Mouse (Mus musculus) C2C12 (cell line): ENCODE measurements around the gene Pinlyp.

Experiments used
- CTCF ChIP-seq: IDR thresholded peaks from one replicate; pipeline ENCODE4 v1.5.1; 2011; ENCODE audit not compliant: control insufficient read depth, insufficient read depth, insufficient read length
- MAX ChIP-seq: IDR thresholded peaks from one replicate; pipeline ENCODE4 v1.6.1; 2011; ENCODE audit warnings: mild to moderate bottlenecking, control low read depth

DNA sequence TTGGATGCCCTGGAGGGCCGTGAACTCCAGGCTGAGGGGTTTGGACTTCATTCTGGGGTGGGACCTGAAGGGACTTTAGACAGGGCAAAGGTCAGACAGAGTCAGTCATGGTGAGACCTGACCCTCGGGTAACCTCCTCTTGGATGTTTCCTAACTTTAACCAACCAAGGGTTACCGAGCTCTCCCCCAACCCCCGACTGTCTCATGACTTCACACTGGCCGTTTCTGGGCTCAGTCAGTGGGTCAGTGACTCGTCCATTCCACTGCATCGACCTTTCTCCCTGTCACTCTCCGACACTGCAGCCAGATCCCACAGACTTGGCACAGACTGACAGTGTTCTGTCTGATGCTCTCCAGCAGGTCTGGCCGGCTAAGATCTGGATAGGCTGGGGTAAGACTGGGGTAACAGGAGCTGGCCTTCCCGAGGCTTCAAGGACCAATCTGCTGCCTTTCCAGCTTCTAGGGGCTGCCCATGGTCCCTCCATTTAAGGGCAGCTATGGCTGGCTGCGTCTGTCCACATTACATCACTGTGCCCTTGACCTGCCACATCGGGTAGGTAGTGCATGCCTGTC lies 28.4 kb upstream of the Pinlyp start:
- TF ChIP-seq CTCF = no peak
- no peak for TF ChIP-seq MAX
